Mouse (Mus musculus) thymus, adult 2 months (tissue): ENCODE measurements at regions not wholly inside any gene's neighbourhood (a gene's known extent, or its start where the extent isn't known, plus 50 kb on each side); places are given as distances from the start of the nearest gene placed in this dataset.

Source experiments
- DNase-seq: peaks from one replicate; pipeline ENCODE4 v3.0.0; 2021
- H3K27ac ChIP-seq: fragments of 200-500 bp; 2 replicates; pipeline ENCODE4 v1.5.1; 2012; ENCODE audit warnings: low read length, control low read depth; ENCODE audit not compliant: control insufficient read depth, insufficient read depth
- H3K27me3 ChIP-seq: fragments of 200-500 bp; 2 replicates; pipeline ENCODE4 v1.6.1; 2012; ENCODE audit warnings: mild to moderate bottlenecking, low read length, moderate library complexity, mixed read lengths; ENCODE audit not compliant: control insufficient read depth, insufficient read depth
- H3K36me3 ChIP-seq: fragments of 200-500 bp; 2 replicates; pipeline ENCODE4 v1.6.1; 2012; ENCODE audit warnings: mild to moderate bottlenecking, low read length, moderate library complexity; ENCODE audit not compliant: control insufficient read depth, insufficient read depth
- H3K4me1 ChIP-seq: fragments of 200-500 bp; replicated peaks from 2 replicates; pipeline ENCODE4 v1.6.1; 2012; ENCODE audit warnings: low read length; ENCODE audit not compliant: control insufficient read depth, insufficient read depth
- H3K4me3 ChIP-seq: fragments of 200-500 bp; 2 replicates; pipeline ENCODE4 v1.5.1; 2012; ENCODE audit warnings: mild to moderate bottlenecking, low read length, control low read depth, moderate library complexity; ENCODE audit not compliant: control insufficient read depth, insufficient read depth
- CTCF ChIP-seq: fragments of 200-500 bp; IDR thresholded peaks from 2 replicates; pipeline ENCODE4 v1.5.1; 2012; ENCODE audit warnings: mild to moderate bottlenecking, control low read depth, low read length, moderate library complexity, borderline replicate concordance; ENCODE audit not compliant: control insufficient read depth, poor library complexity, insufficient read depth; ENCODE audit errors: extremely low read depth
- POLR2A ChIP-seq: fragments of 200-500 bp; IDR thresholded peaks from 2 replicates; pipeline ENCODE4 v1.6.1; 2012; ENCODE audit warnings: mild to moderate bottlenecking, low read length, control low read depth, moderate library complexity; ENCODE audit not compliant: control insufficient read depth, poor library complexity, insufficient read depth; ENCODE audit errors: extremely low read depth
- WGBS: fragments of 180-500 bp; shearing (Covaris S2); methylation state at CpG from one replicate; pipeline ENCODE4 v1.1.7; 2018; 5-methylcytosine and 5-hydroxymethylcytosine counted together

DNA sequence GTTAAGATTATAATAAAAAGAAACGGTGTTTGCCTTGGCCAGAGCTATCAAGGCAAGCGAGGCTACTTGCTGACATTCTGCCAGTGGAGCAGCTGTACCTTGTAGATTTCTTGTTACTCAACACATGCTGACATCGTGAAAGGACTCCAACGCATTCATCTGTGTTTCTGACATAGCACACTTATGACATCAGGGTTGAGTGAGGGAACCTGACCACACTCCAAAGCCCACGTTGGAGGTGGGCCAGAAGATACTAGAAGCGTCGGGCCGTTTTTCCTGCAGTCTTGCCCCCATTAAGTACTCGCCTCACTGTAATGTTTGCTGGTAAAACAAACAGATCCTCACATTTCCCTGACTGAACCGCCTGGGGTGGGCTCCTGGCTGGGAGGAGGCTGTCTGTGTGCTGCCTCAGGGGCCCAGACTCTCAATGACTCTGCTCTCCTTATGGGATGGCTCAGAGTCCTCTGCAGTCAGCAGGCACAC, 69.0 kb upstream of the Haao start:
- 57% methylated on average over 10 of the region's 10 CpGs for WGBS
- Histone ChIP-seq H3K4me1 (peaks cover 25% of the 10 kb centered on the region), H3K27me3 (no peaks in the 10 kb centered on the region), H3K27ac (no peak overlapping the region), H3K36me3 (no peaks in the 10 kb centered on the region), H3K4me3 (no peak overlapping the region)
- DNase-seq: no peak
- TF ChIP-seq CTCF: no peak
- TF ChIP-seq POLR2A: no peak

DNA sequence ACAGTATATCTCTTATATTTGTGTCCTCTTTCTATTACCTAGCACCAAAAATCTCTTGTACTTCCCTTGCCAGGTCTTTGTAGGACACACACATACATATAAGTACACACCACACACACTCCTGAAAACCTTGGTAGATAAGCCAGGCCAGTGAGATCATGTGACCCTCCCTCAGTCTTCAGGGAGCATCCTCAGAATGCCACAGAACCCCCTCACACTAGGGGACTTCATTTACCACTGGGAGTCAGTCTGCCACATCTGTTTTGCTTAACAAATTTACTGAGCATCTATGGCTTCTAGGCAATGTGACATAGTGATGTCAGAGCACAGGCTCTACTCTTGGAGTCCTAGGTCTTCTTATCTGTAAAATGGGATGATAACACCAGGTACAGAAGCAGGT, 67.3 kb upstream of the Haao start:
- no peak overlapping the region for H3K4me3 ChIP-seq
- H3K36me3 ChIP-seq: no peaks in the 10 kb centered on the region
- DNase-seq: no peak
- no peaks in the 10 kb centered on the region for H3K27me3 ChIP-seq
- H3K27ac ChIP-seq: no peak overlapping the region
- no peak for TF ChIP-seq POLR2A
- TF ChIP-seq CTCF: no peak
- H3K4me1 ChIP-seq: peaks cover 21% of the 10 kb centered on the region

- H3K27ac ChIP-seq: no peak overlapping the region
- H3K36me3 ChIP-seq: no peaks in the 10 kb centered on the region
- peaks cover 19% of the 10 kb centered on the region for H3K4me1 ChIP-seq
- TF ChIP-seq CTCF (no peak), POLR2A (no peak)
- WGBS: 40% methylated on average over 1 of the region's 1 CpGs
- no peak for DNase-seq
- no peaks in the 10 kb centered on the region for H3K27me3 ChIP-seq
- no peak overlapping the region for H3K4me3 ChIP-seq
Measured at GRCm38 (mm10) chr17:83914603-83915002, 66.8 kb upstream of the Haao start.

GRCm38 (mm10) chr17:83913711-83914415, 66.1 kb upstream of the Haao start:
- DNase-seq: no peak
- TF ChIP-seq CTCF (no peak), POLR2A (no peak)
- Histone ChIP-seq H3K4me3 (no peak overlapping the region), H3K27me3 (no peaks in the 10 kb centered on the region), H3K27ac (no peak overlapping the region), H3K4me1 (peaks cover 19% of the 10 kb centered on the region), H3K36me3 (no peaks in the 10 kb centered on the region)
- 84% methylated on average over 13 of the region's 13 CpGs for WGBS

DNA sequence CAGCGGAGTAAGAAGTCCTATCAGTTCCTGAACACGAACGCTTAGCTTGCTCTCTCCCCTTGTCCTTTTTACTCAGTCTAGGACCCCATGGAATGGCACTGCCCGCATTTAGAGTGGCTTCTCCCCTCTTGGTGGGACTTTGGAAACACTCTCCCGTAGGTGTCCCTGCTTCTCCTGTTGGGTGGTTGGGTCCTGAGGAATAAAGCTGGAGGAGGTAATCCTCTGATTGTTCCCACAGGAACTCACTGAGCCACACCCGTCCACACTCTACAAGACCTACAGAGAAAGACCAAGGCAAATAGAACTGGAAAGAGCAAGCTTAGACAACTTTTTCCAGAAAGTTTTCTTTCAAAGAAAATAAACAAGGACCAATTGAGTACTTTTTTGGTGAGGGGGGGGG, 64.7 kb upstream of the Haao start:
- no peak for DNase-seq
- H3K27ac ChIP-seq: no peak overlapping the region
- 90% methylated on average over 6 of the region's 6 CpGs for WGBS
- no peak overlapping the region for H3K4me3 ChIP-seq
- H3K36me3 ChIP-seq: no peaks in the 10 kb centered on the region
- no peaks in the 10 kb centered on the region for H3K27me3 ChIP-seq
- TF ChIP-seq CTCF: no peak
- TF ChIP-seq POLR2A: no peak
- 0 out of 2 replicates have a peak, but pooled peaks cover 5% of the 10 kb centered on the region for H3K4me1 ChIP-seq

- no peak overlapping the region for H3K27ac ChIP-seq
Measured at GRCm38 (mm10) chr17:83908811-83909210, 61.0 kb upstream of the Haao start.

GRCm38 (mm10) chr17:83907538-83907937, 59.8 kb upstream of the Haao start:
- H3K4me3 ChIP-seq: no peak overlapping the region
- H3K4me1 ChIP-seq: peaks cover 12% of the 10 kb centered on the region
- no peaks in the 10 kb centered on the region for H3K27me3 ChIP-seq
- no peak overlapping the region for H3K27ac ChIP-seq
- TF ChIP-seq POLR2A (no peak), CTCF (no peak)
- 67% methylated on average over 3 of the region's 3 CpGs for WGBS
- no peak for DNase-seq
- H3K36me3 ChIP-seq: no peaks in the 10 kb centered on the region

More at GRCm38 (mm10) chr17:83908811-83909210, 61.0 kb upstream of the Haao start:
- WGBS: 33% methylated on average over 6 of the region's 6 CpGs
- no peaks in the 10 kb centered on the region for H3K36me3 ChIP-seq
- TF ChIP-seq CTCF: no peak
- no peaks in the 10 kb centered on the region for H3K27me3 ChIP-seq
- DNase-seq: no peak
- H3K4me3 ChIP-seq: no peak overlapping the region
- peaks cover 5% of the 10 kb centered on the region for H3K4me1 ChIP-seq
